Mouse (Mus musculus) kidney, embryonic 14.5 days (tissue): ENCODE measurements around the gene Mras. TPM values are rescaled to one million over a fixed set of nuclear protein-coding genes. Genes with fewer than 3 reads are reported as not detected.
A peak's percentile ranks its signal among the peaks of the same experiment; 100 is the strongest.

Source experiments
- ATAC-seq: fragments of 200-750 bp; cut with Nextera tagmentation; 2 replicates; pipeline ENCODE4 v1.8.0; 2017; ENCODE audit warnings: moderate number of reproducible peaks, mild to moderate bottlenecking, moderate TSS enrichment, moderate library complexity; ENCODE audit not compliant: low FRiP score, low TSS enrichment
- H3K27ac ChIP-seq: fragments of 300-500 bp; sonication (generic); 2 replicates; pipeline ENCODE4 v1.5.1; 2014; ENCODE audit warnings: low read depth, mild to moderate bottlenecking, low read length, moderate library complexity, mixed read lengths
- H3K27me3 ChIP-seq: fragments of 300-500 bp; sonication (generic); 2 replicates; pipeline ENCODE4 v1.6.1; 2014; ENCODE audit warnings: mild to moderate bottlenecking, low read length; ENCODE audit not compliant: control insufficient read depth, insufficient read depth
- H3K36me3 ChIP-seq: fragments of 300-500 bp; sonication (generic); 2 replicates; pipeline ENCODE4 v1.6.1; 2014; ENCODE audit warnings: low read length, mixed read lengths; ENCODE audit not compliant: control insufficient read depth, insufficient read depth
- H3K4me1 ChIP-seq: fragments of 300-500 bp; sonication (generic); 2 replicates; pipeline ENCODE4 v1.6.1; 2014; ENCODE audit warnings: low read length, mixed read lengths; ENCODE audit not compliant: control insufficient read depth, insufficient read depth
- H3K4me2 ChIP-seq: fragments of 300-500 bp; sonication (generic); replicated peaks from 2 replicates; pipeline ENCODE4 v1.6.1; 2014; ENCODE audit warnings: low read depth, mild to moderate bottlenecking, low read length
- H3K4me3 ChIP-seq: fragments of 300-500 bp; sonication (generic); 2 replicates; pipeline ENCODE4 v1.5.1; 2014; ENCODE audit warnings: mild to moderate bottlenecking, low read length
- H3K9ac ChIP-seq: fragments of 300-500 bp; sonication (generic); 2 replicates; pipeline ENCODE4 v1.6.1; 2014; ENCODE audit warnings: low read depth, mild to moderate bottlenecking, low read length, moderate library complexity
- H3K9me3 ChIP-seq: fragments of 300-500 bp; sonication (generic); 2 replicates; pipeline ENCODE4 v1.6.1; 2016; ENCODE audit warnings: low read length; ENCODE audit not compliant: control insufficient read depth
- whole genome bisulfite sequencing: fragments of 180-500 bp; shearing (Covaris S2); extraction: QIAGEN DNeasy Blood & Tissue Kit; methylation state at CpG from one replicate; pipeline ENCODE4 v1.1.7; 2014; 5-methylcytosine and 5-hydroxymethylcytosine counted together
- polyA plus RNA-seq: library from polyadenylated mRNA; unstranded; fragments of >200 nt; fragmentation: Nextera tagmentation; extraction: Ambion mirVana; gene quantifications from 2 replicates; pipeline ENCODE4 v1.2.1, GENCODE M21; 2014

Gene Mras
- polyA plus RNA-seq, 1 experiment from 2014 or later, result 11.8 TPM

DNA sequence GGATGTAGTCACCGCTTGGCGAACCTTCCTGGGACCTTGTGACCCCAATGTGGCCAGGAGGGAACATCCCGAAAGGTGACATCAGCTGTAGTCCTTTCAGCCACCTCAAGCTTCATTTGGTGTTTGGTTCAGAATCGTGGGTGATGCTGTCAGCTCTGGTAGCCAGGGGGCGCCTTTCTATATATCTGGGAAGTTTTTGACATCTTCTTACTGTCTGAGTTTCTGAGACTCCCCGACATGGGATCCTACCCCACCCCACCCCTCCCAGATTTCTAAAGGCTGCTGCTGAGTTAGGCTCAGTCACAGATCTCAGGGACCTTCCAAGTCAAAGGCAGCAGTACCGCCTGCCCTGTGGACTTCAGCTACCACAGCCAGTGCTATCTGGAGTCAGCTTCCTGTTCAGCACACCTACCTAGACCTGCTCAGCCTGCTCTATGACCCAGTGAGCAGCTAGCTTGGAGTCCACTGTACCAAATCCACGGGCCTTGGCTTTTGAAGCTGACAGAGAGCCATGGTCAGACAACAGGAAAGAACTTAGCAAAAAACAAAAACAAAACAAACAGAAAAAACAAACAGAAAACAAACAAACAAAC, 32.6 kb upstream of the Mras start:
- Histone ChIP-seq H3K9me3 (no peaks in the 10 kb centered on the region), H3K4me1 (no peaks in the 10 kb centered on the region), H3K27ac (no peak overlapping the region), H3K36me3 (no peaks in the 10 kb centered on the region), H3K4me2 (no peak overlapping the region), H3K27me3 (no peaks in the 10 kb centered on the region), H3K4me3 (no peak overlapping the region), H3K9ac (no peak overlapping the region)
- WGBS, result 67% methylated on average over 8 of the region's 8 CpGs
- 0 out of 2 replicates have a peak, but pooled peaks have one; percentile 36 for ATAC-seq

- WGBS, result 72% methylated on average over 9 of the region's 9 CpGs
- no peak overlapping the region for H3K4me2 ChIP-seq
- H3K36me3 ChIP-seq, result no peaks in the 10 kb centered on the region
Measured at GRCm38 (mm10) chr9:99468572-99468971, 31.4 kb upstream of the Mras start.

DNA sequence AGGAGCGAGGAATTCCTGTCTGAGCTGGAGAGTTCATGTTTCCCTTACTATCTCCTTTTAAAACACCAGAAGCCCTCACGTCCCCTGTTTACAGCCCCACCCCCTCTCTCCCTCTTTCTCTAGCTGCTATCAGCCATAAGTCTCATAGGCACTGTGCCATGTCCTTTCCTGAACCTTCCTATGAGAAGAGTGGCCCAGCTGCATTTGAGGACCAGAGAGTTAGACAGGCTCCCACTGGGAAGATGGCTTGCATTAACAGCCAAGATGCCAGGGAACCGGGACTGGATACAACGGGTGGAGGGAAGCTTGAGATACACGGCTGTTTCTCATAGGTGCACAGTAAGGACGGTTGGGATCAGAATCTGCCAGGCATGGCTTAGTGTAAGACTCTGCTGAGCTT, 27.7 kb upstream of the Mras start:
- Histone ChIP-seq H3K36me3 (no peaks in the 10 kb centered on the region), H3K9me3 (no peaks in the 10 kb centered on the region), H3K4me1 (no peaks in the 10 kb centered on the region), H3K27me3 (no peaks in the 10 kb centered on the region), H3K4me2 (no peak overlapping the region), H3K27ac (no peak overlapping the region), H3K9ac (no peak overlapping the region), H3K4me3 (no peak overlapping the region)
- ATAC-seq, result no peak
- 81% methylated on average over 6 of the region's 6 CpGs for WGBS

More at GRCm38 (mm10) chr9:99468572-99468971, 31.4 kb upstream of the Mras start:
- Histone ChIP-seq H3K4me1 (no peaks in the 10 kb centered on the region), H3K27me3 (no peaks in the 10 kb centered on the region), H3K9ac (no peak overlapping the region), H3K9me3 (no peaks in the 10 kb centered on the region), H3K27ac (no peak overlapping the region), H3K4me3 (no peak overlapping the region)
- no peak for ATAC-seq

DNA sequence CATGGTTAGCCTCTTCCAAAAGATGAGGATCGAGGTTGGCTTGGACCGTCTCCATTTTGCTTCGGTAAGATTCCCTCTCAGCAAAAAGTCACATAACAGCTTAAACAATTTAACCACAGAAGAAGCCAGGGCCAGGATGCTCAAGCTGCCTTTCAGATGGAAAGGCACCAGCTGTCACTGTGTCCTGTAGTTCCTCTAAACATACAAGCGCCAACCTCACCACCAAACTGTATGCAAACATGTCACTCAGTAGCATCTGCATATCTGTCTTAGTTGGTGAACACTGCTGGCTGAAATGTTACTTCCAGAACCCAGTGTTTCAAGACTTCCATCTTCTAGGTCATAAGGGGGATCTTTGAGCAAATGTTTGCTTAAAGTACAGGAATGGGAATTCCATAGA, 22.5 kb upstream of the Mras start:
- H3K9me3 ChIP-seq, result no peaks in the 10 kb centered on the region
- no peak overlapping the region for H3K9ac ChIP-seq
- H3K36me3 ChIP-seq, result no peaks in the 10 kb centered on the region
- no peak overlapping the region for H3K27ac ChIP-seq
- no peaks in the 10 kb centered on the region for H3K27me3 ChIP-seq
- no peak overlapping the region for H3K4me3 ChIP-seq
- WGBS, result 88% methylated on average over 4 of the region's 4 CpGs
- no peaks in the 10 kb centered on the region for H3K4me1 ChIP-seq
- H3K4me2 ChIP-seq, result no peak overlapping the region
- ATAC-seq, result no peak

DNA sequence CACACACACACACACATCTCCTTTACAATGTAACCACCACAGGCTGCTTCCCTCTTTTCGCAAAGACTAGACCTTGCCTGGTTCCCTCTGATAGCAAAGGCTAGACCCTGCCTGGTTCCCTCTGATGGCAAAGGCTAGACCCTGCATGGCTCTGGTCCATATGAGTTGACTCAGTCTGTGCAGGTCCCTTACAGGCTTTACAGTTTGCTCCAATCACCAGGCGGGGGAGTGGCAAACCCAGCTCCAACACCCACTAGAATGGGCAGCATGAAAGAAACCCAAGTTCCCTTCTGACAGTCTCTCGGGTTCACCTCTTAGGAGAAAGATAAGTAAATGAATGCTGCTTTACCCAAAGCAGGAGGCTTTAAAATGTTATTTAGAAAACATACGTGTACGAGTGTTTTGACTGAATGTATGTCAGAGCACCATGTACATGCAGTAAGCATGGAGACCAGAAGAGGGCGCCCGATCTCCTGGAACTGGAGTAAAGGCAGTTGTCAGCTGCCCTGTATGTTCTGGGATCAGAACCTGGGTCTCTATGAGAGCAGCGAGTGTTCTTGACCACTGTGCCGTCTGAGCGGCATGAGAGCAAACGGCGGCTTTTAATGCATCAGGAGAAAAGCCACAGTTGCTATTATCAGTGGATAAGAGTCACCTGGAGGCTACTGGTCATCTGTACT, 21.5 kb upstream of the Mras start:
- Histone ChIP-seq H3K27ac (no peak overlapping the region), H3K36me3 (no peaks in the 10 kb centered on the region), H3K4me3 (no peak overlapping the region), H3K9me3 (no peaks in the 10 kb centered on the region), H3K9ac (no peak overlapping the region), H3K4me1 (no peaks in the 10 kb centered on the region), H3K4me2 (no peak overlapping the region), H3K27me3 (no peaks in the 10 kb centered on the region)
- ATAC-seq, result no peak
- 44% methylated on average over 12 of the region's 12 CpGs for WGBS

- Histone ChIP-seq H3K36me3 (no peaks in the 10 kb centered on the region), H3K9ac (no peak overlapping the region), H3K4me1 (no peaks in the 10 kb centered on the region), H3K4me2 (no peak overlapping the region), H3K27ac (no peak overlapping the region), H3K4me3 (no peak overlapping the region), H3K9me3 (no peaks in the 10 kb centered on the region), H3K27me3 (no peaks in the 10 kb centered on the region)
- WGBS, result 77% methylated on average over 4 of the region's 4 CpGs
- no peak for ATAC-seq
Measured at GRCm38 (mm10) chr9:99454211-99454610, 17.0 kb upstream of the Mras start.

DNA sequence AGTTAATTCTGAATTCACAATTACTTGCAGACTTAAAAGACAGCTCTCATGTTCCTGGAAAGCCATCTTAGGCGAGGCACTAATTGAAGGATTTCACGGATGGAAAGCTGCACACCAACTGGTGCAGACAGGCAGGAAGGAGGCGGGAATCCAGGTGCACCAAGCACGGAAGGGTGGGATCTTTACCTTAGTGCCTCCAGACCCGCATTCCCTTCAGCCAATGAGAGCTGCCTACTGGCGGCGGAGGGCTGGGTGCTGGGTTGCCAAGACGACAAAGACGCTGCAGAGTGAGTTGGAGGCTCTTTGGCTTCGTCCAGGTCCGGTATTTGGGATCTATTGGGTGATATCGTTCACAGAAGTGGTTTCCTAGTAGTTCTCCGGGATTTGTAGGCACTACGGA, 14.0 kb upstream of the Mras start, which contains the start of gene Nme9:
Gene Nme9, plus strand, starts transcription at position 315 of the 400 bp plus-strand sequence.
- Histone ChIP-seq H3K36me3 (no peaks in the 10 kb centered on the region), H3K9ac (no peak within 1 kb of the TSS), H3K27me3 (no peaks in the 10 kb centered on the region), H3K27ac (no peak within 1 kb of the TSS), H3K4me3 (0 out of 2 replicates have a peak within 1 kb of the TSS, but pooled peaks have one; percentile 1), H3K4me1 (no peaks in the 10 kb centered on the region), H3K9me3 (no peaks in the 10 kb centered on the region), H3K4me2 (peak within 1 kb of the TSS; percentile 24)
- WGBS, result 6% methylated on average over 14 of the region's 14 CpGs
- ATAC-seq, result peak; percentile 68; the same call in 1 of the 2 replicates

- H3K9ac ChIP-seq, result no peak overlapping the region
- H3K9me3 ChIP-seq, result no peaks in the 10 kb centered on the region
- no peak for ATAC-seq
- no peaks in the 10 kb centered on the region for H3K27me3 ChIP-seq
- H3K4me2 ChIP-seq, result no peak overlapping the region
- no peak overlapping the region for H3K27ac ChIP-seq
- WGBS, result 40% methylated on average over 9 of the region's 9 CpGs
- H3K4me1 ChIP-seq, result no peaks in the 10 kb centered on the region
- no peaks in the 10 kb centered on the region for H3K36me3 ChIP-seq
- no peak overlapping the region for H3K4me3 ChIP-seq
Measured at GRCm38 (mm10) chr9:99449886-99450647, 12.9 kb upstream of the Mras start.

- no peak for ATAC-seq
- Histone ChIP-seq H3K4me1 (no peaks in the 10 kb centered on the region), H3K27ac (no peak overlapping the region), H3K27me3 (no peaks in the 10 kb centered on the region), H3K9ac (no peak overlapping the region), H3K4me2 (no peak overlapping the region), H3K9me3 (no peaks in the 10 kb centered on the region), H3K4me3 (no peak overlapping the region), H3K36me3 (no peaks in the 10 kb centered on the region)
- WGBS, result 71% methylated on average over 3 of the region's 3 CpGs
Measured at GRCm38 (mm10) chr9:99447323-99447722, 10.1 kb upstream of the Mras start.
